Mouse (Mus musculus) heart, embryonic 11.5 days (tissue): Measurements from ENCODE around the gene Gtf2e1. TPM values are rescaled to one million over a fixed set of nuclear protein-coding genes. Genes with fewer than 3 reads are reported as not detected.
A peak's percentile ranks its signal among the peaks of the same experiment; 100 is the strongest.

Experiments used
- ATAC-seq: fragments of 200-750 bp; cut with Nextera tagmentation; replicated peaks from 2 replicates; pipeline ENCODE4 v1.8.0; 2017; ENCODE audit warnings: moderate library complexity; ENCODE audit not compliant: insufficient number of reproducible peaks, low FRiP score, low TSS enrichment
- H3K27ac ChIP-seq: fragments of 300-500 bp; sonication (generic); 2 replicates; pipeline ENCODE4 v1.5.1; 2014; ENCODE audit warnings: mild to moderate bottlenecking, low read depth, low read length
- H3K27me3 ChIP-seq: fragments of 300-500 bp; sonication (generic); 2 replicates; pipeline ENCODE4 v1.6.1; 2014; ENCODE audit warnings: mild to moderate bottlenecking, low read length, mixed read lengths; ENCODE audit not compliant: control insufficient read depth, insufficient read depth
- H3K36me3 ChIP-seq: fragments of 300-500 bp; sonication (generic); 2 replicates; pipeline ENCODE4 v1.6.1; 2014; ENCODE audit warnings: mild to moderate bottlenecking, low read length, moderate library complexity, mixed read lengths; ENCODE audit not compliant: control insufficient read depth, insufficient read depth
- H3K4me1 ChIP-seq: fragments of 300-500 bp; sonication (generic); 2 replicates; pipeline ENCODE4 v1.6.1; 2014; ENCODE audit warnings: low read length; ENCODE audit not compliant: control insufficient read depth, insufficient read depth
- H3K4me2 ChIP-seq: fragments of 300-500 bp; sonication (generic); 2 replicates; pipeline ENCODE4 v1.6.1; 2014; ENCODE audit warnings: mild to moderate bottlenecking, moderate library complexity
- H3K4me3 ChIP-seq: fragments of 300-500 bp; sonication (generic); 2 replicates; pipeline ENCODE4 v1.5.1; 2014; ENCODE audit warnings: low read depth, low read length
- H3K9ac ChIP-seq: fragments of 300-500 bp; sonication (generic); 2 replicates; pipeline ENCODE4 v1.6.1; 2014; ENCODE audit warnings: mild to moderate bottlenecking, low read depth, low read length, moderate library complexity
- H3K9me3 ChIP-seq: fragments of 300-500 bp; sonication (generic); replicated peaks from 2 replicates; pipeline ENCODE4 v1.6.1; 2016; ENCODE audit warnings: low read length; ENCODE audit not compliant: control insufficient read depth
- WGBS: fragments of 180-500 bp; shearing (Covaris S2); extraction: QIAGEN DNeasy Blood & Tissue Kit; methylation state at CpG from one replicate; pipeline ENCODE4 v1.1.7; 2014; ENCODE audit not compliant: insufficient replicate concordance; 5-methylcytosine and 5-hydroxymethylcytosine counted together
- polyA plus RNA-seq: library from polyadenylated mRNA; unstranded; fragments of >200 nt; fragmentation: Nextera tagmentation; extraction: Ambion mirVana; gene quantifications from 2 replicates; pipeline ENCODE4 v1.2.1, GENCODE M21; 2014

Gene Gtf2e1
- polyA plus RNA-seq, 1 experiment from 2014 or later: 27.2 TPM

DNA sequence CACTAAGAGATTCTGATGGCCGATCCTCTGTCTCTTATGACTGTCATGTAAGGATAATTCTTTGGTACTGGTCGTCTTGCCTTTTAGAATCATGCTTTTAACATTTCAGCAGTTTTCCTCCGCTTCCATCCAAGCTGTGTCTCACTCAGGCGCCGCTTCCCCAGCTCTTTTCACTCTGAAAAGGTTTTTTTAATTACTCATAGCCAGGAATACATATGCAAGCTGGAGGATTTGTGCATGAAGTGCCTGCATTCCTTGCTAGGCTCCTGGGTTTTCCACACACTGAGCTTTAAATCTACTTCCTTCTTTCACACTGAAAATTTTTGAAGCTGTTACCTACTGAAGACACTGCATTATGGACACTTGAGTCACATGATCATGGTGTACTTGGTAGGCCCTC is 23.4 kb upstream of the Gtf2e1 start:
- Histone ChIP-seq H3K4me2 (no peak overlapping the region), H3K9ac (no peak overlapping the region), H3K36me3 (peaks cover 9% of the 10 kb centered on the region; the same call in 1 of the 2 replicates), H3K27me3 (no peaks in the 10 kb centered on the region), H3K4me3 (no peak overlapping the region), H3K27ac (no peak overlapping the region), H3K4me1 (peaks cover 18% of the 10 kb centered on the region), H3K9me3 (no peaks in the 10 kb centered on the region)
- ATAC-seq: no peak
- WGBS: 86% methylated on average over 5 of the region's 5 CpGs

DNA sequence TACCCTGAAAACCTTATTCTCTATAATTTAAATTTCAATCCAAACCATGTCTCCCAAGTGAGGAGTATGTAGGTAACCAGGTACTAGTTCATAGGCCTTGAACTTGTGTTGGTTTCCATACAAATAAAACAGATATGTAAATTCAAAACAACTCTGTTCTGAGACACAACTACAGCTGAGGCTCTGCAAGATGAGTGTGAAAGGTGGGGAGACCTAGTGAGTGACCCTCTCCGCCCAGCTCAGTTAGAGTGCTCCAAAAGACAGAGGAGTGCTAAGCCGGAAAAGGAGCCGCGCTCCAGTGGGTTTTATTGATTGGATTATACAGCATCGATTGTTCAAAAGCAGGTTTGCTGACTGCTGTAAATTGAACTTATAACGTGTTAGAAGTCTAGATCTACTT is 22.8 kb upstream of the Gtf2e1 start:
- Histone ChIP-seq H3K9ac (no peak overlapping the region), H3K4me2 (no peak overlapping the region), H3K36me3 (peaks cover 12% of the 10 kb centered on the region; the same call in 1 of the 2 replicates), H3K27me3 (no peaks in the 10 kb centered on the region), H3K4me1 (peaks cover 18% of the 10 kb centered on the region), H3K4me3 (no peak overlapping the region), H3K27ac (no peak overlapping the region), H3K9me3 (no peaks in the 10 kb centered on the region)
- no peak for ATAC-seq
- 92% methylated on average over 6 of the region's 6 CpGs for WGBS

DNA sequence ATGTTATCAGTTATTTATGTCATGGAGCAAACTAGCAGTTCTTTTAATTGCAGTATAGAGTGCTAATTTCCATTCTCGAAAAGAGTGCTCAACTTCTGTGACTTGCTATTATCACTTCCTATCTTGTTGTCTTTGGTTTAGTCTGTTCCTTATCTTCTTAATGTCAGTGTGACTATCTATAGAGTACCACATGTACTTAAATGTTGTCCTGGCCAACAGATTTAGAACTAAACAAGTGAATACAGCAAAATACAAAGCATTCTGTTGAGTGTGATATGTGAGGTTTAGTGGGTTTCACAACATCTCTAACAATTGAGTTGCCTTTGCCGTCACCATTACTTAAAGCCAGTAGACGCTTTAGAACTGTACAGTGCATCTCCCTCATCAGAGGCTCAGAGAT is 13.2 kb upstream of the Gtf2e1 start:
- H3K9me3 ChIP-seq: no peaks in the 10 kb centered on the region
- no peak overlapping the region for H3K9ac ChIP-seq
- H3K4me3 ChIP-seq: no peak overlapping the region
- H3K27ac ChIP-seq: no peak overlapping the region
- ATAC-seq: no peak
- H3K36me3 ChIP-seq: 0 out of 2 replicates have a peak, but pooled peaks cover 4% of the 10 kb centered on the region
- no peaks in the 10 kb centered on the region for H3K27me3 ChIP-seq
- no peak overlapping the region for H3K4me2 ChIP-seq
- H3K4me1 ChIP-seq: peaks cover 12% of the 10 kb centered on the region
- WGBS: 74% methylated on average over 3 of the region's 3 CpGs

DNA sequence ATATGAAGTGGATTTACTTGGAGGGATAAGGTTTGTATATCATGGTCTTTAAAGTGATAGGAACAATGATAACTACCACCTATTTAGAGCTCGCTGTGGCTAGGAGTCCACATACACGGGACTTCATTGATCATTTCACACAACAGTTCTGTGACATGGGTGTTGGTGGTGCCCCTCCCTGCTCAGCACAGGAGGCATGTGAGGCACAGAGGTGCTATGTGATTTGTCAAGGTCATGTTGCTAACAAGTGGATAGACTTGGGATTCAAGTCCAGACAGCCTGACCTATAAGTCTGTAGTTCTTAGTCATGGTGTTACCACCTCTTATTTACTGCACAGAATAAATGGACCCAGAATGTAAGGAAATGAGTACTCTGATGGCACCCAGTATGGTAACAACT is 11.4 kb upstream of the Gtf2e1 start:
- Histone ChIP-seq H3K4me2 (no peak overlapping the region), H3K36me3 (no peaks in the 10 kb centered on the region), H3K4me3 (no peak overlapping the region), H3K9me3 (no peaks in the 10 kb centered on the region), H3K27ac (peak overlapping the region; percentile 79), H3K4me1 (peaks cover 12% of the 10 kb centered on the region), H3K9ac (no peak overlapping the region), H3K27me3 (no peaks in the 10 kb centered on the region)
- ATAC-seq: 0 out of 2 replicates have a peak, but pooled peaks have one; percentile 35
- 47% methylated on average over 2 of the region's 2 CpGs for WGBS

DNA sequence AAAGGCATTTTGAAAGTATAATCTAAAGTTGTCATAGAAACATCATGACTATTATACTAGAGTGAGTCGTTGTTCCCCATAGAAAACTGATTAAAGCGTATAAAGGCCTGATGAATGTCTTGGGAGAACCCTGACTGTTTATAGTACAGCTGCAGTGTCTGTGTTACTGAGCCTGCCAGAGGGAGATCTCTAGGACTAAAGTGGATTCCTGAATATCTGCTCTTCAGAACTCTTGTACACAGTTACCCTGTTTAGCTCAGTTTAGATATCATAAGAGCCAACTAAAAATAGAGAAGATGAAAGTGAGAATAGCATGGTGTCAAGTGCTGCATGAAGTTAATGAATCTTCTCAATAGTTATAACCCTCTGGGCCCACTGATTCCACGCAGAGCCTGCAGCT is 10.7 kb upstream of the Gtf2e1 start:
- 57% methylated on average over 3 of the region's 3 CpGs for WGBS
- no peak overlapping the region for H3K9ac ChIP-seq
- peak; percentile 57; the same call in 1 of the 2 replicates for ATAC-seq
- H3K27ac ChIP-seq: peak overlapping the region; percentile 79
- no peaks in the 10 kb centered on the region for H3K27me3 ChIP-seq
- H3K36me3 ChIP-seq: no peaks in the 10 kb centered on the region
- H3K4me1 ChIP-seq: peaks cover 10% of the 10 kb centered on the region; the same call in 1 of the 2 replicates
- peak overlapping the region; percentile 49 for H3K4me2 ChIP-seq
- no peaks in the 10 kb centered on the region for H3K9me3 ChIP-seq
- no peak overlapping the region for H3K4me3 ChIP-seq

DNA sequence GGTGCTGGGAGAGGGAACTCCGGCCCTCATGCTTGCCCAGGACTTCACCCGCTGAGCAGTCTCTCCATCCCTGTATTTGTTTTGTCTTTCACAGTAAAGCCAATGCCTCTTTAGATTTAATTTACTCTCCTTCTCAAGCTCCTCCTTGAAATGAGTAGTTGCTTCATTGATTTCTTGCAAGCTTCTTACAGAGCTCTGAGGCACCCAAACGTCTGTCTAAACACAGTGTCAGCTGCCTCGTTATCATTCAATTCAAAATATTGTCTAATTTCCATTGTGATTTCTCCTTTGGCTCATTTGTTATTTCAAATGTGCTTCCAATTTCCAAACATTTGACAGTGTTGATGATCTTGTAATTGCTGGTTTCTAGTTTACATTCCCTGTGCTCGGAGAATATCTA is 6.7 kb upstream of the Gtf2e1 start:
- Histone ChIP-seq H3K9me3 (no peaks in the 10 kb centered on the region), H3K4me2 (no peak overlapping the region), H3K27me3 (no peaks in the 10 kb centered on the region), H3K27ac (no peak overlapping the region), H3K9ac (no peak overlapping the region), H3K36me3 (peaks cover 8% of the 10 kb centered on the region; the same call in 1 of the 2 replicates), H3K4me1 (peaks cover 9% of the 10 kb centered on the region; the same call in 1 of the 2 replicates), H3K4me3 (no peak overlapping the region)
- no peak for ATAC-seq
- WGBS: 82% methylated on average over 5 of the region's 5 CpGs

DNA sequence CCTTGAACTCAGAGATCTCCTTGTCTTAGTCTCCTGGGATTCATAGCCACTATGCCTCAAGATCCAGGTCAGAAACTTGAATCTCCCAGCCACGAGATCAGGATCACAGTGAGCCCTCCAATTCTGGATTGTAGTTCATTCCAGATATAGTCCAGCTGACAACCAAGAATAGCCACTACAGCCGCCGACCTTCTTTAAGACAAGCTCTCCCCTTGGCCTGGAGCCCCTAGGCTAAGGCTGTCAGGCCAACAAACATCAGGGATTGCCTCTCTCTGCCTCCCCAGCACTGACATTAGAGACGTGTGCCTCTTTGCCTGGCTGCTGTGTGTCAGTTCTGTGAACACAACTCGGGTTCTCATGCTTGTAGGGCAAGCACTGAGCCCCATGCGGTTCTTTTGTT is 1.2 kb upstream of the Gtf2e1 start:
- Histone ChIP-seq H3K27ac (peak overlapping the region; percentile 93), H3K4me3 (no peak overlapping the region; the same call in 1 of the 2 replicates), H3K9ac (peak overlapping the region; percentile 23; the same call in 1 of the 2 replicates), H3K9me3 (no peaks in the 10 kb centered on the region), H3K4me1 (peaks cover 12% of the 10 kb centered on the region; the same call in 1 of the 2 replicates), H3K4me2 (peak overlapping the region; percentile 62), H3K27me3 (no peaks in the 10 kb centered on the region), H3K36me3 (peaks cover 10% of the 10 kb centered on the region; the same call in 1 of the 2 replicates)
- WGBS: 72% methylated on average over 6 of the region's 6 CpGs
- ATAC-seq: no peak

DNA sequence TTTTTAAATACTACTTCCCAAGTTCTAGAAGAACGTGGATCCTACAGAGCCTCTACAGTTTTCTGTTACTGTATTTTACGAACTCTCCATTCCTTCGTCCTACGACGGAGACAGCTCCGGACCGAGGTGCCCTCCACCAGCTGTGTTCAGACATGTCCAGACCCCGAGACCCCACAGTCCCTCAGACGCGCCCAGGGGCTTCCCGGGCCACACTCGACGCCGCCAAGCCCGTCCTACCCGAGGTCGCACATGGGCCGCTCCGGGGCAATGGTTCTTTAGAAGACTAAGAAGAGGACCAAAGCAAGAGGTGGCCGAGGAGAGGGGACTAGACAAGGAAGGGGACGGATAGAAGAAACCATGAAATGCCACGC is 364 bp downstream of the Gtf2e1 start:
- Histone ChIP-seq H3K27ac (peak overlapping the region; percentile 93), H3K27me3 (no peaks in the 10 kb centered on the region), H3K4me3 (peak overlapping the region; percentile 86), H3K9ac (peak overlapping the region; percentile 95), H3K36me3 (peaks cover 8% of the 10 kb centered on the region), H3K4me2 (peak overlapping the region; percentile 77), H3K9me3 (no peaks in the 10 kb centered on the region), H3K4me1 (peaks cover 15% of the 10 kb centered on the region; the same call in 1 of the 2 replicates)
- peak; percentile 29; the same call in 1 of the 2 replicates for ATAC-seq
- under 1% methylated on average over 22 of the region's 22 CpGs for WGBS

DNA sequence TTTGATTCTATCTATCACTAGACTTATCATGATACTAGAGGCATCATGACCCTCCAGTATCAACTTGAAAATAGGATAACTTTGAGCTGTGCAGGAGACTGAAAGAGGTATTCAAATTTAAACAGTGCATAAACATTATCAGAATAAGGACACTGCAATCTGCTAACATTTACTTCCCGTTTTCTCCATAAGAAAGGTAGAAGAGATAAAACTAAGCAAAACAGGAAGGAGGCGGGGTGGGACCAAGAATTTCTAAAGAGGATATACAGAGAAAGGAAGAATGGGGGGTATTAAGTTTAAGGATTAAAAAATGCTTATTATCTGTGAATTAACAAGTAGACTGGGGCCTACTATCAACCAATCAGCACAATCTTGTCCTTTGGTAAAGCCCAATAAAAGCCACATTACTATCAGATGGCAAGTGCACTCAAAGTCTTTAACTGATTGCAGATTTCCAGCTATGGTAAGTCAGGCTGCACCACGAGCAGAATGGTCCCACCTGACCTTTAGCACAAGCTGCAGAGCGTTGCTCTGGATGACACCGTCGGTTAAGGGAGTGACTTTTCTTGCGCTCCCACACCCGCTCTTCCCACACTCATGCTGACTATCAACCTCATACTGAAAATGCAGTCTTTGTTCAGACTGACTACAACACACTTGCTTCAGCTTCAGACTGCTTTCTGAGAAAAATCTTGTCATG is 6.1 kb downstream of the Gtf2e1 start:
- no peak for ATAC-seq
- 74% methylated on average over 8 of the region's 8 CpGs for WGBS
- H3K36me3 ChIP-seq: peaks cover 2% of the 10 kb centered on the region

More for the DNA sequence above, 6.1 kb downstream of the Gtf2e1 start:
- H3K9me3 ChIP-seq: no peaks in the 10 kb centered on the region
- no peak overlapping the region for H3K4me2 ChIP-seq
- no peaks in the 10 kb centered on the region for H3K27me3 ChIP-seq
- H3K4me3 ChIP-seq: no peak overlapping the region
- H3K4me1 ChIP-seq: peaks cover 9% of the 10 kb centered on the region; the same call in 1 of the 2 replicates
- H3K9ac ChIP-seq: no peak overlapping the region
- no peak overlapping the region for H3K27ac ChIP-seq
